Mouse (Mus musculus): ENCODE data around the gene Btbd9. TPM values are rescaled to one million over a fixed set of nuclear protein-coding genes. Genes with fewer than 3 reads are reported as not detected.
A peak's percentile ranks its signal among the peaks of the same experiment; 100 is the strongest.

Btbd9 gene
- polyA plus RNA-seq, 1 experiment from 2014 or later = 41.1 TPM

DNA sequence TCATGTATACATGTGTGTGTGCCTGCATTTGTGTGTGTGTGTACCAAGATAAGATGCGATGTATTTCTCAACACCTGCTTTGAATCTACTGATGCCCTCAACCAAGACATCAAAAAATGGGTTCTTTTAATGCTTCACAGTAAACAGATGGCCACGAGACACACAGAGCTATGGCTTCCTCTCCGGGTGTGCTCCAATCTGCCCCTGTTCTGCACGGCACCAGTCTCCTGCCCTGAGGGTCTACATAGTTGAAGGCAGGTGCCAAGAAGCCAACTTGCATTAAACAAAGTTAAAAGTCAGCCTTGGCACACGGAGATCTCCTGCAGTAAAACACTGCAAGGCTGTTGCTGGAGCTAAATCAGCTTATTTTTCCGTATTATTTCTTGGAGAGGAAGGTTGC, 335.2 kb downstream of the Btbd9 start:
- Histone ChIP-seq H3K36me3 (ENCODE audit: control insufficient read depth, insufficient read depth, low read length) (no peaks in the 10 kb centered on the region), H3K27ac (replicated peaks; ENCODE audit: low read depth, low read length) (no peak overlapping the region), H3K4me3 (ENCODE audit: low read depth, low read length) (no peak overlapping the region), H3K27me3 (ENCODE audit: control insufficient read depth, insufficient read depth, low read length) (no peaks in the 10 kb centered on the region), H3K9me3 (ENCODE audit: control insufficient read depth, low read length) (no peaks in the 10 kb centered on the region), H3K9ac (ENCODE audit: low read length) (no peak overlapping the region), H3K4me1 (ENCODE audit: control insufficient read depth, insufficient read depth, low read length) (peaks cover 22% of the 10 kb centered on the region), H3K4me2 (ENCODE audit: low read depth, severe bottlenecking) (no peak overlapping the region)
- ATAC-seq (ENCODE audit: insufficient number of reproducible peaks, low FRiP score, low TSS enrichment, low read depth) (no peak), DNase-seq (ENCODE audit: low spot score) (no peak)
- 71% methylated on average over 6 of the region's 6 CpGs for WGBS

DNA sequence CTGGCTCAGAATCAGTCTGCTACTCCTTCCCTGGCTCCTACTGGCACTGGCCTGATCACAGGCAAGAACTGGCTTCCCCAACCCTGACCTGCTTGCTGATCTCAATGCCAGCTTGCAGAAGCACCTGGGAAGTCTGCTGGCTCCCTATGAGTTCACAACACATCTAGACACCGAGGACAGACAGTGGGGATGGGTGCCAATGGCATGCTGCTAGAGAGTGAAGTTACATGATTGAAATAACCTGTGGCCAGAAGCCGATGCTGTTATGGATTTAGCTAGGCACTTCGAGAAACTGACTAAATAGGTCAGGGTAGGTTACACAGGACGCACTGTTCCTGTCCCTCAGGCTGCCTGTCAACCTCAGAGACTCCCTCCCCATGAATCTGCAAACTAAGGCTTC, 335.6 kb downstream of the Btbd9 start:
- DNase-seq (ENCODE audit: low spot score) (no peak), ATAC-seq (ENCODE audit: insufficient number of reproducible peaks, low FRiP score, low TSS enrichment, low read depth) (no peak)
- Histone ChIP-seq H3K9ac (ENCODE audit: low read length) (no peak overlapping the region), H3K36me3 (ENCODE audit: control insufficient read depth, insufficient read depth, low read length) (no peaks in the 10 kb centered on the region), H3K4me2 (ENCODE audit: low read depth, severe bottlenecking) (no peak overlapping the region), H3K27me3 (ENCODE audit: control insufficient read depth, insufficient read depth, low read length) (no peaks in the 10 kb centered on the region), H3K27ac (replicated peaks; ENCODE audit: low read depth, low read length) (no peak overlapping the region), H3K4me1 (ENCODE audit: control insufficient read depth, insufficient read depth, low read length) (peaks cover 18% of the 10 kb centered on the region), H3K9me3 (ENCODE audit: control insufficient read depth, low read length) (no peaks in the 10 kb centered on the region), H3K4me3 (ENCODE audit: low read depth, low read length) (no peak overlapping the region)
- WGBS = 85% methylated on average over 4 of the region's 4 CpGs

DNA sequence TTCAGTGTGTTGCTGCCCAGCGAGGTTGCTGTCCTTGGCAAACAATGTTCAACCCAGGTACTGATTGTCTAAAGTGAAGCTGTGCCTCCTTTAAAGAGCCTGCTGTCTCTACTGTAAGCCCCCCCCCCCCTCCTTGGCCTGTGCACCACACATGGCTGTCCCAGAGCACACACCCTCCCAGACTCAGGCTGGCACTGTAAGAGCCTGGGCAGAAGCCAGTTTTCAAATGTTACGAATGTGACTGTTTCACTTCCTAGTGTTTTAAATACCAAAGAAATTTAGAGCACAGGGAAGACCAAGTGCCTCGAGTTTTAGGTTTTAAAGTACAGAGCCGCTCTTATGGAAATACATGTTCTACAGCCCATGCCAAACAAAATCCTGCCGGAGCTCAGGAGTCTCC, 336.8 kb downstream of the Btbd9 start:
- no peaks in the 10 kb centered on the region for H3K36me3 ChIP-seq (ENCODE audit: control insufficient read depth, insufficient read depth, low read length)
- H3K27ac ChIP-seq (replicated peaks; ENCODE audit: low read depth, low read length) = no peak overlapping the region
- no peak overlapping the region for H3K4me3 ChIP-seq (ENCODE audit: low read depth, low read length)
- no peak for ATAC-seq (ENCODE audit: insufficient number of reproducible peaks, low FRiP score, low TSS enrichment, low read depth)
- no peak for DNase-seq (ENCODE audit: low spot score)
- no peak overlapping the region for H3K4me2 ChIP-seq (ENCODE audit: low read depth, severe bottlenecking)
- no peaks in the 10 kb centered on the region for H3K9me3 ChIP-seq (ENCODE audit: control insufficient read depth, low read length)
- H3K9ac ChIP-seq (ENCODE audit: low read length) = no peak overlapping the region
- H3K27me3 ChIP-seq (ENCODE audit: control insufficient read depth, insufficient read depth, low read length) = no peaks in the 10 kb centered on the region
- H3K4me1 ChIP-seq (ENCODE audit: control insufficient read depth, insufficient read depth, low read length) = peaks cover 8% of the 10 kb centered on the region
- WGBS = 89% methylated on average over 5 of the region's 5 CpGs

DNA sequence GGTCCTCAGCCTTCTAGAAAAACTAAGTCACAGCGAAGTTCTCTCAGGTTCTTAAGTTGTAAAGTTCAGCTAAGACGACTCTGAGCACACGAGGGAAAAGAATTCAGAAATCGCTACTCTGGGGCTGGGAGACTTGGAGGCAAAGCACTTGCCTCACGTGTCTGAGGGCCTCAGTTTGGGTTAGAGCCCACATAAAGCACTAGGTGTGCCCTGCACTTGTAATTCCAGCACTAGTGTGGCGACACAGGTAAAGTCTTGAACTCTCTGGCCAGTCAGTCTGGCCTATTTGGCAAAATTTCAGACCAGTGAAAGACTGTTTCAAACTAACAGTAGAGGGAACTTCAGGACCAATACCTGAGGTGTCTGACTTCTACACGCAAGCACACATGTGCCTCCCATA, 338.7 kb downstream of the Btbd9 start:
- H3K36me3 ChIP-seq (ENCODE audit: control insufficient read depth, insufficient read depth, low read length) = no peaks in the 10 kb centered on the region
- H3K9ac ChIP-seq (ENCODE audit: low read length) = no peak overlapping the region
- no peak overlapping the region for H3K27ac ChIP-seq (replicated peaks; ENCODE audit: low read depth, low read length)
- H3K4me3 ChIP-seq (ENCODE audit: low read depth, low read length) = no peak overlapping the region
- 0 out of 2 replicates have a peak, but pooled peaks cover 5% of the 10 kb centered on the region for H3K4me1 ChIP-seq (ENCODE audit: control insufficient read depth, insufficient read depth, low read length)
- ATAC-seq (ENCODE audit: insufficient number of reproducible peaks, low FRiP score, low TSS enrichment, low read depth) (no peak), DNase-seq (ENCODE audit: low spot score) (no peak)
- no peak overlapping the region for H3K4me2 ChIP-seq (ENCODE audit: low read depth, severe bottlenecking)
- WGBS = 83% methylated on average over 7 of the region's 7 CpGs
- no peaks in the 10 kb centered on the region for H3K9me3 ChIP-seq (ENCODE audit: control insufficient read depth, low read length)
- no peaks in the 10 kb centered on the region for H3K27me3 ChIP-seq (ENCODE audit: control insufficient read depth, insufficient read depth, low read length)

DNA sequence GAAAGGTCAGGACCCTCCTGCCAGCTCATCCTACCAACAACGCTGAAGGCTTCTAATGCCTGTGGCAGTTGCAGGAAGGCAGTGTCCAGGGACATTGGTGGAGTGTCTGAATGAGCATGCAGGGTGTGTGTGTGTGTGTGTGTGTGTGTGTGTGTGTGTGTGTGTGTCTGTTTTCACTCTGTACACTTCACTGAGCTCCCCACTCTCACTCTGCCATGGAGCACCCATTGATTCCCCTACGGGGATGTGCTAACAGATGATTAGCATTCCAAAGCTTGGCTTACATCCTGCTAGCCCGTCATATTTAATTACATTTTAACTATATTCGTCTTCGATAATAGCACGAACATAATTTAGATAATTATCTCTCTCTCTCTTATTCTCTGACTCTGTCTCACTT, 339.7 kb downstream of the Btbd9 start:
- H3K4me2 ChIP-seq (ENCODE audit: low read depth, severe bottlenecking) = no peak overlapping the region
- H3K4me1 ChIP-seq (ENCODE audit: control insufficient read depth, insufficient read depth, low read length) = 0 out of 2 replicates have a peak, but pooled peaks cover 5% of the 10 kb centered on the region
- 82% methylated on average over 6 of the region's 6 CpGs for WGBS

DNA sequence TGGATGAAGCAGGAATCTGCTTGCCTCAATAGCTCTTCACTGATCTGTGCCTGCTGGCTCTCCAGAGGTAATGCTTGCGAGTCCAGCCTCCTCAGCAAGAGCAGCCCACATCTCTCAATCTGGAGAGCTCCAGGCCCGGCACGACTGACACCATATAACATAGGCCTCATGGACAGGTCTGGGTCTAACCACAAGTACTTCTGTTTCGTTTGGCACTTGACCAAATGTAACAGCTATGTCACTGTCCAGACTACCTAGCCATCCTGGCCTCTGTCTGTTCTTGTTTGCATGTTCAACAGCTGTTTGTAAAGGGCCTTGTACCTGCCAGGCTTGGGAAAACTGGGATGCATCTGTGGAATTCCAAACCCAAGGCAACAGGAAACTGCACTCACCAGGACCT, 340.9 kb downstream of the Btbd9 start:
- H3K9me3 ChIP-seq (ENCODE audit: control insufficient read depth, low read length) = no peaks in the 10 kb centered on the region
- ATAC-seq (ENCODE audit: insufficient number of reproducible peaks, low FRiP score, low TSS enrichment, low read depth) = no peak
- no peak overlapping the region for H3K9ac ChIP-seq (ENCODE audit: low read length)

More for the DNA sequence above, 339.7 kb downstream of the Btbd9 start:
- no peak overlapping the region for H3K27ac ChIP-seq (replicated peaks; ENCODE audit: low read depth, low read length)
- H3K9me3 ChIP-seq (ENCODE audit: control insufficient read depth, low read length) = no peaks in the 10 kb centered on the region
- no peak overlapping the region for H3K4me3 ChIP-seq (ENCODE audit: low read depth, low read length)
- DNase-seq (ENCODE audit: low spot score) (no peak), ATAC-seq (ENCODE audit: insufficient number of reproducible peaks, low FRiP score, low TSS enrichment, low read depth) (no peak)
- H3K9ac ChIP-seq (ENCODE audit: low read length) = no peak overlapping the region
- H3K36me3 ChIP-seq (ENCODE audit: control insufficient read depth, insufficient read depth, low read length) = no peaks in the 10 kb centered on the region
- no peaks in the 10 kb centered on the region for H3K27me3 ChIP-seq (ENCODE audit: control insufficient read depth, insufficient read depth, low read length)

DNA sequence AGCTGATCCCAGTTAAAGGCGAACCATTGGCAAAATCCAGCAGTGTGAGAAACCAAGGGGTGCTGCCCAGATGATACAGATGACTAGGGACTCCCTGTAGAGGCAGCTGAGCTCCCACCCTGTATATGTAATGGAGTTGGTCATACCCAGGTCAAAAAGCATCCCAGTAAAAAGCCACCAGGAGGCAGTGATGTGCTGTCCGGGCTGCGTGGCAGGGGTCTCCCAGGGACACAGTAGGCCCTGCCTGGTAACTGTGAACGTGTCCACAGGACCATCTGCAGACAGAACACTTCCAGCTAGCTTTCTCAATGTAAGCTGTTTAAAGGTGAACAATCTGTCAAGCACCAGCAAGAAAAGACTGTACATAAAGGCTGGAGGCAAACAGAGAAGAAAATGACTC, 343.6 kb downstream of the Btbd9 start:
- no peak overlapping the region for H3K4me2 ChIP-seq (ENCODE audit: low read depth, severe bottlenecking)
- H3K9me3 ChIP-seq (ENCODE audit: control insufficient read depth, low read length) = no peaks in the 10 kb centered on the region
- WGBS = 57% methylated on average over 4 of the region's 4 CpGs
- no peak overlapping the region for H3K4me3 ChIP-seq (ENCODE audit: low read depth, low read length)
- H3K9ac ChIP-seq (ENCODE audit: low read length) = no peak overlapping the region
- no peaks in the 10 kb centered on the region for H3K36me3 ChIP-seq (ENCODE audit: control insufficient read depth, insufficient read depth, low read length)
- H3K4me1 ChIP-seq (ENCODE audit: control insufficient read depth, insufficient read depth, low read length) = 0 out of 2 replicates have a peak, but pooled peaks cover 3% of the 10 kb centered on the region
- ATAC-seq (ENCODE audit: insufficient number of reproducible peaks, low FRiP score, low TSS enrichment, low read depth) (no peak), DNase-seq (ENCODE audit: low spot score) (peak; percentile 51)
- no peaks in the 10 kb centered on the region for H3K27me3 ChIP-seq (ENCODE audit: control insufficient read depth, insufficient read depth, low read length)
- H3K27ac ChIP-seq (replicated peaks; ENCODE audit: low read depth, low read length) = no peak overlapping the region

More for the DNA sequence above, 340.9 kb downstream of the Btbd9 start:
- Histone ChIP-seq H3K4me1 (ENCODE audit: control insufficient read depth, insufficient read depth, low read length) (0 out of 2 replicates have a peak, but pooled peaks cover 5% of the 10 kb centered on the region), H3K4me3 (ENCODE audit: low read depth, low read length) (no peak overlapping the region), H3K27me3 (ENCODE audit: control insufficient read depth, insufficient read depth, low read length) (no peaks in the 10 kb centered on the region), H3K4me2 (ENCODE audit: low read depth, severe bottlenecking) (no peak overlapping the region), H3K27ac (replicated peaks; ENCODE audit: low read depth, low read length) (no peak overlapping the region), H3K36me3 (ENCODE audit: control insufficient read depth, insufficient read depth, low read length) (no peaks in the 10 kb centered on the region)
- no peak for DNase-seq (ENCODE audit: low spot score)
- WGBS = 75% methylated on average over 4 of the region's 4 CpGs

DNA sequence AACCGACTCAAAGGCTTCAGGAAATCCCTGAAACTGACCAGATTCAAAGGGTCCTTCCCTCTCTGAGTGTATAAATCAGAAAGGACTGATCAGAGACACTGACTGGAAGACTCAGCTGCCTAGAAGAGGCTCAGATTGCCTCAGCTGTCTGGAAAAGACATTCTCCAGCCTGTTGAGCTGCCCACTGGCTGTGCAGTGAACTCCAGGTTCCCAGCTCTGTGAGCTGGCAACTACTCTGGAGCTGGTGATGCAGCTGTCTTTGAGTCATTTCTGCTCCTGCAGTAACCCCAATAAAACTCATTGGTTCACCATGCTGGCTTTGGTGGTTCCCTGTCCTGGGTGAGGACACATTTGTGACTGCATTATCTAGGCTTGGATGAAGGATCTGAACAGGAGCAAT, 344.8 kb downstream of the Btbd9 start:
- WGBS = 86% methylated on average over 1 of the region's 1 CpGs
- H3K4me1 ChIP-seq (ENCODE audit: control insufficient read depth, insufficient read depth, low read length) = 0 out of 2 replicates have a peak, but pooled peaks cover 3% of the 10 kb centered on the region
- ATAC-seq (ENCODE audit: insufficient number of reproducible peaks, low FRiP score, low TSS enrichment, low read depth) (no peak), DNase-seq (ENCODE audit: low spot score) (no peak)
- H3K4me2 ChIP-seq (ENCODE audit: low read depth, severe bottlenecking) = no peak overlapping the region
- no peaks in the 10 kb centered on the region for H3K36me3 ChIP-seq (ENCODE audit: control insufficient read depth, insufficient read depth, low read length)
- H3K9me3 ChIP-seq (ENCODE audit: control insufficient read depth, low read length) = no peaks in the 10 kb centered on the region
- H3K27me3 ChIP-seq (ENCODE audit: control insufficient read depth, insufficient read depth, low read length) = no peaks in the 10 kb centered on the region
- no peak overlapping the region for H3K4me3 ChIP-seq (ENCODE audit: low read depth, low read length)
- no peak overlapping the region for H3K9ac ChIP-seq (ENCODE audit: low read length)
- no peak overlapping the region for H3K27ac ChIP-seq (replicated peaks; ENCODE audit: low read depth, low read length)

DNA sequence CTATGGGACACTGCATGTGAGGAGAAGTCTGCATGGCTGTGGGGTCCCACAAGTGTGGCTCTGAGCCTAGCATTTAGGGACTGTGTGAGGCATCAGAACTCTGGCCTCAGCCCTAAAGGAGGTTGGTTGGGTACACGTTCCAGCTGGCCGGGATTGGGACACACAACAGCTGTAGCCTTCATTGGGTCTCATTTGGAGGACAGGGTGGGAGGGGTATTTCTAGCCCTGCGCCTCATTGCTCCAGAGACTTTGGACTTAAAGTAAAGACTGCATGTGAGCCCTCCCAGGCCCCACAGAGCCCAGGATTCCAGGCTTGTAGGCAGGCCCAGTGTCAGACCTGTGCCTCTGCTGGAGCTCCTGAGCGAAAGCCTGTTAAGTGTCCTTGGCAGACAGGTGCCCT, 345.9 kb downstream of the Btbd9 start:
- DNase-seq (ENCODE audit: low spot score) = no peak
- ATAC-seq (ENCODE audit: insufficient number of reproducible peaks, low FRiP score, low TSS enrichment, low read depth) = no peak
- Histone ChIP-seq H3K36me3 (ENCODE audit: control insufficient read depth, insufficient read depth, low read length) (no peaks in the 10 kb centered on the region), H3K4me2 (ENCODE audit: low read depth, severe bottlenecking) (no peak overlapping the region), H3K4me3 (ENCODE audit: low read depth, low read length) (no peak overlapping the region), H3K27me3 (ENCODE audit: control insufficient read depth, insufficient read depth, low read length) (no peaks in the 10 kb centered on the region), H3K9ac (ENCODE audit: low read length) (no peak overlapping the region), H3K4me1 (ENCODE audit: control insufficient read depth, insufficient read depth, low read length) (peaks cover 4% of the 10 kb centered on the region), H3K27ac (replicated peaks; ENCODE audit: low read depth, low read length) (no peak overlapping the region), H3K9me3 (ENCODE audit: control insufficient read depth, low read length) (no peaks in the 10 kb centered on the region)
- WGBS = 88% methylated on average over 4 of the region's 4 CpGs
